Comparison of ENCODE assay signal across 15 mouse cellular contexts in the genomic region with DNA sequence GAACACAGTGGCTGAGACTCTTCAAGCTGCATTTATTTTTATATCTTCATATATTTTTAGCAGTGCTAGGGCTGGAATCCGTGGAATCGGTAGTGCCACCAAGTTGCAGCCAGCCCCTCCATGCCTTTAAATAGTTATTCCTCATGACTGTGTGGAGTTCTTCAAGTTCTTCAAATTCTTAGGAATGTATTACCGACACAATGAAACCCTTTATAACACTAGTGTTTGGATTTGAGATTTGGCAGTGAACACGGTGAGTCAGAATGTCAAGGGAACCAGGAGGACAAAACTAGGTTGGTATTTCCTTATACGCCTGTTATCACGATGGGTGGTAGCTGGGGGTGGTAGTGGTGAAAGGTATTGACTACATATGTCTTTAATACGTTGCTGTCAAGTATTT. TPM values are rescaled to one million over a fixed set of nuclear protein-coding genes. Genes with fewer than 3 reads are reported as not detected.
A peak's percentile ranks its signal among the peaks of the same experiment; 100 is the strongest.
DNase-seq lines count a peak whose midpoint lies in the region; ATAC-seq and TF ChIP-seq lines count a peak whose summit lies in the region.
"Had no signal": no experiment of that assay in that cellular context is flagged by ENCODE, and none has a peak within 500 bp of the region (broad histone marks: within the 10 kb centered on the region; RNA-seq: fewer than 3 reads in every experiment).

No protein-coding gene starts in this region.

- DNase-seq in heart, embryonic 10.5 days (ENCODE audit: low spot score): no peak
- DNase-seq in heart, postnatal 10 days: no peak
- DNase-seq in lung, embryonic 14.5 days: peak; percentile 63
- DNase-seq in lung, adult 2 months: no peak
- DNase-seq in neural tube, embryonic 10.5 days (ENCODE audit: extremely low spot score, low spot score): no peak
- DNase-seq: cerebellum, adult 2 months; right cerebral cortex, postnatal 4 days had no signal

- peak overlapping the region; percentile 74; the same call in 1 of the 2 replicates for H3K27ac ChIP-seq in heart, embryonic 10.5 days
- H3K27ac ChIP-seq in lung, embryonic 14.5 days (ENCODE audit: low read depth): peak overlapping the region; percentile 72
- H3K27ac ChIP-seq in cortical plate, adult 2 months (ENCODE audit: insufficient read depth, low read length): peak overlapping the region; percentile 35
- H3K27ac ChIP-seq in stomach, embryonic 16.5 days (ENCODE audit: low read length): peak overlapping the region; percentile 75
- H3K27ac ChIP-seq: forebrain, embryonic 10.5 days; hindbrain, embryonic 12.5 days had no signal

- no peak overlapping the region for H3K9ac ChIP-seq in lung, embryonic 14.5 days
- H3K9ac ChIP-seq in stomach, embryonic 16.5 days (ENCODE audit: low read length): no peak overlapping the region
- H3K9ac ChIP-seq: hindbrain, embryonic 12.5 days had no signal

- no peak overlapping the region for H3K4me2 ChIP-seq in lung, embryonic 14.5 days
- no peak overlapping the region for H3K4me2 ChIP-seq in stomach, embryonic 16.5 days (ENCODE audit: low read depth, low read length)
- H3K4me2 ChIP-seq: hindbrain, embryonic 12.5 days; liver, embryonic 11.5 days had no signal

- no peaks in the 10 kb centered on the region for H3K27me3 ChIP-seq in heart, embryonic 10.5 days (ENCODE audit: insufficient read depth, poor library complexity, severe bottlenecking)
- H3K27me3 ChIP-seq in lung, embryonic 14.5 days (ENCODE audit: insufficient read depth, low read length): no peaks in the 10 kb centered on the region
- no peaks in the 10 kb centered on the region for H3K27me3 ChIP-seq in stomach, embryonic 16.5 days (ENCODE audit: control insufficient read depth, insufficient read depth, low read length)
- H3K27me3 ChIP-seq: CH12.LX had no signal

- H3K4me1 ChIP-seq in heart, embryonic 10.5 days: peaks cover 28% of the 10 kb centered on the region
- 0 out of 2 replicates have a peak, but pooled peaks cover 3% of the 10 kb centered on the region for H3K4me1 ChIP-seq in lung, embryonic 14.5 days (ENCODE audit: insufficient read depth)
- 0 out of 2 replicates have a peak, but pooled peaks cover 2% of the 10 kb centered on the region for H3K4me1 ChIP-seq in lung, adult 2 months (ENCODE audit: control insufficient read depth, insufficient read depth, low read length)
- H3K4me1 ChIP-seq in cortical plate, adult 2 months (ENCODE audit: control insufficient read depth, insufficient read depth, low read length): peaks cover 5% of the 10 kb centered on the region; the same call in 1 of the 2 replicates
- peaks cover 6% of the 10 kb centered on the region; the same call in 1 of the 2 replicates for H3K4me1 ChIP-seq in stomach, embryonic 16.5 days (ENCODE audit: control insufficient read depth, insufficient read depth, low read length)
- H3K4me1 ChIP-seq: hindbrain, embryonic 12.5 days had no signal

- H3K4me3 ChIP-seq in heart, embryonic 10.5 days: 0 out of 2 replicates have a peak overlapping the region, but pooled peaks have one; percentile 22
- no peak overlapping the region for H3K4me3 ChIP-seq in lung, embryonic 14.5 days (ENCODE audit: low read depth, low read length)
- no peak overlapping the region for H3K4me3 ChIP-seq in lung, adult 2 months (replicated peaks; ENCODE audit: extremely low read depth, low read depth, low read length)
- H3K4me3 ChIP-seq in cortical plate, adult 2 months (ENCODE audit: insufficient read depth, low read length): no peak overlapping the region
- H3K4me3 ChIP-seq in stomach, embryonic 16.5 days (replicated peaks; ENCODE audit: low read length): no peak overlapping the region
- H3K4me3 ChIP-seq: forebrain, embryonic 10.5 days; hindbrain, embryonic 12.5 days; megakaryocyte, embryonic 14.5 days had no signal

- no peaks in the 10 kb centered on the region for H3K9me3 ChIP-seq in heart, embryonic 10.5 days
- H3K9me3 ChIP-seq in lung, embryonic 14.5 days (ENCODE audit: low read depth, low read length): no peaks in the 10 kb centered on the region
- H3K9me3 ChIP-seq in stomach, embryonic 16.5 days (replicated peaks; ENCODE audit: control insufficient read depth, low read length): no peaks in the 10 kb centered on the region
- H3K9me3 ChIP-seq: forebrain, embryonic 10.5 days; hindbrain, embryonic 12.5 days had no signal

- ATAC-seq in lung, embryonic 14.5 days (ENCODE audit: insufficient read depth): peak; percentile 68
- ATAC-seq in stomach, embryonic 16.5 days (ENCODE audit: insufficient read depth, low FRiP score): peak; percentile 80; the same call in 1 of the 2 replicates
- ATAC-seq: intestine, postnatal 0 days had no signal

- TF ChIP-seq CTCF in lung, embryonic 14.5 days (IDR thresholded peaks at IDR 0.05; ENCODE audit: low read depth): no peak
- TF ChIP-seq CTCF in lung, adult 2 months (IDR thresholded peaks at IDR 0.05; ENCODE audit: insufficient read depth, low read length): no peak
- no peak for TF ChIP-seq CTCF in cortical plate, adult 2 months (IDR thresholded peaks at IDR 0.05; ENCODE audit: extremely low read depth, insufficient read depth, low read length)

- no peaks in the 10 kb centered on the region for H3K36me3 ChIP-seq in heart, embryonic 10.5 days
- H3K36me3 ChIP-seq in lung, embryonic 14.5 days (ENCODE audit: insufficient read depth): no peaks in the 10 kb centered on the region
- no peaks in the 10 kb centered on the region for H3K36me3 ChIP-seq in stomach, embryonic 16.5 days (ENCODE audit: control insufficient read depth, insufficient read depth, low read length)
- H3K36me3 ChIP-seq: forebrain, embryonic 10.5 days; hindbrain, embryonic 12.5 days had no signal

- TF ChIP-seq POLR2A in lung, adult 2 months (IDR thresholded peaks at IDR 0.05; ENCODE audit: borderline replicate concordance, extremely low read depth, low read depth, low read length): no peak
- TF ChIP-seq POLR2A in cortical plate, adult 2 months (IDR thresholded peaks at IDR 0.05; ENCODE audit: extremely low read depth, insufficient read depth, low read length): no peak

- intact Hi-C loops in heart, postnatal 10 days (cut with DNase I): no loop called here

- WGBS in heart, embryonic 10.5 days: 31% methylated on average over 7 of the region's 7 CpGs
- 41% methylated on average over 7 of the region's 7 CpGs for WGBS in lung, embryonic 14.5 days
- 28% methylated on average over 7 of the region's 7 CpGs for WGBS in lung, adult 2 months
- WGBS in stomach, embryonic 16.5 days: 48% methylated on average over 7 of the region's 7 CpGs

RNA-seq across cellular contexts. Expression of a gene that starts 6.4 kb away (rescaled TPM):
- polyA plus RNA-seq in heart, embryonic 10.5 days (2016; fragmentation: Nextera tagmentation; extraction: Ambion mirVana): 120 and 122 TPM in 2 replicates
- 100 to 1,000 TPM; 101 to 114 TPM for total RNA-seq in heart, postnatal 10 days (2021)
- 148 and 158 TPM in 2 replicates for polyA plus RNA-seq in lung, embryonic 14.5 days (2014; fragmentation: Nextera tagmentation; extraction: Ambion mirVana)
- polyA plus RNA-seq in lung, adult 2 months (2012; rRNA removed): 107 TPM in 2 replicates
- 147 and 149 TPM in 2 replicates for polyA plus RNA-seq in cortical plate, adult 2 months (2012; rRNA removed)
- 85.9 and 90.7 TPM in 2 replicates for polyA plus RNA-seq in stomach, embryonic 16.5 days (2015; fragmentation: Nextera tagmentation; extraction: Ambion mirVana)
